Mouse (Mus musculus) layer of hippocampus, adult 18-20 months (tissue): ENCODE measurements around the gene Gm20937. TPM values are rescaled to one million over a fixed set of nuclear protein-coding genes. Genes with fewer than 3 reads are reported as not detected.
"Not testable (repeated sequence)": the region's sequence is repeated elsewhere in the genome, so short reads cannot be mapped to it uniquely, and the experiment has no call there.

Experiments
- DNase-seq, 2 experiments: peaks; one replicate each; pipeline ENCODE4 v3.0.0; 2022; ENCODE audit warnings: low spot score in 2 of 2
- long read RNA-seq: library from polyadenylated mRNA; stranded (forward); transcript quantifications from one replicate; pipeline ENCODE4 v2.0.0, GENCODE M21; 2021
- total RNA-seq, 2 experiments: library from RNA; stranded (reverse); gene quantifications; 2 replicates each; pipeline ENCODE4 v1.2.3; 2021

Gene Gm20937
- not detected for total RNA-seq
- long read RNA-seq = 0 reads

GRCm38 (mm10) chrY:68294798-68295197 is at the start of gene Gm20937:
Gene Gm20937, minus strand, starts transcription at chrY:68294898.
- not testable (repeated sequence) for DNase-seq

Other genes with a start within 250 kb of the Gm20937 start
- gene Gm20816, start 243.1 kb upstream of the Gm20937 start, total RNA-seq = not detected